Comparison of ENCODE assay signal across 8 mouse cellular contexts in genomic region chr19:6529265-6529985, GRCm38 (mm10). TPM values are rescaled to one million over a fixed set of nuclear protein-coding genes. Genes with fewer than 3 reads are reported as not detected.
DNase-seq lines count a peak whose midpoint lies in the region; ATAC-seq and TF ChIP-seq lines count a peak whose summit lies in the region.
"Had no signal": no experiment of that assay in that cellular context is flagged by ENCODE, and none has a peak within 500 bp of the region (broad histone marks: within the 10 kb centered on the region; RNA-seq: fewer than 3 reads in every experiment).

No protein-coding gene starts in this region.

- H3K27me3 ChIP-seq in hindbrain, embryonic 12.5 days: peaks cover 6% of the 10 kb centered on the region; the same call in 1 of the 2 replicates
- peaks cover 36% of the 10 kb centered on the region for H3K27me3 ChIP-seq in lung, postnatal 0 days (replicated peaks; ENCODE audit: insufficient read depth, low read length)
- no peaks in the 10 kb centered on the region; the same call in 1 of the 2 replicates for H3K27me3 ChIP-seq in stomach, postnatal 0 days (ENCODE audit: control insufficient read depth, insufficient read depth, low read length)

- H3K36me3 ChIP-seq in hindbrain, embryonic 12.5 days: peaks cover 7% of the 10 kb centered on the region
- H3K36me3 ChIP-seq in lung, postnatal 0 days (ENCODE audit: insufficient read depth, low read length): no peaks in the 10 kb centered on the region
- no peaks in the 10 kb centered on the region for H3K36me3 ChIP-seq in stomach, postnatal 0 days (ENCODE audit: control insufficient read depth, insufficient read depth, low read length)
- H3K36me3 ChIP-seq: embryonic facial prominence, embryonic 13.5 days had no signal

- H3K4me2 ChIP-seq in hindbrain, embryonic 12.5 days (replicated peaks): peak overlapping the region; percentile 36; the same call in 1 of the 2 replicates
- no peak overlapping the region for H3K4me2 ChIP-seq in lung, postnatal 0 days (replicated peaks; ENCODE audit: low read depth, low read length)
- H3K4me2 ChIP-seq in stomach, postnatal 0 days (replicated peaks; ENCODE audit: low read depth): no peak overlapping the region

- no peak overlapping the region for H3K9ac ChIP-seq in hindbrain, embryonic 12.5 days
- no peak overlapping the region for H3K9ac ChIP-seq in lung, postnatal 0 days (replicated peaks; ENCODE audit: low read depth)
- no peak overlapping the region for H3K9ac ChIP-seq in stomach, postnatal 0 days (ENCODE audit: low read length)
- H3K9ac ChIP-seq: embryonic facial prominence, embryonic 13.5 days had no signal

- no peak for TF ChIP-seq CTCF in lung, postnatal 0 days (IDR thresholded peaks at IDR 0.05)
- TF ChIP-seq CTCF in stomach, postnatal 0 days (IDR thresholded peaks at IDR 0.05; ENCODE audit: low read depth): peak; percentile 25

- H3K4me3 ChIP-seq in hindbrain, embryonic 12.5 days: no peak overlapping the region
- H3K4me3 ChIP-seq in lung, postnatal 0 days (ENCODE audit: low read depth, low read length): no peak overlapping the region
- H3K4me3 ChIP-seq in stomach, postnatal 0 days (ENCODE audit: low read depth, low read length): no peak overlapping the region
- H3K4me3 ChIP-seq: embryonic facial prominence, embryonic 13.5 days had no signal

- peak overlapping the region; percentile 52 for H3K27ac ChIP-seq in hindbrain, embryonic 12.5 days
- H3K27ac ChIP-seq in lung, postnatal 0 days (ENCODE audit: low read length): no peak overlapping the region
- H3K27ac ChIP-seq in stomach, postnatal 0 days (replicated peaks): no peak overlapping the region
- H3K27ac ChIP-seq: embryonic facial prominence, embryonic 13.5 days had no signal

- no peaks in the 10 kb centered on the region for H3K9me3 ChIP-seq in hindbrain, embryonic 12.5 days (replicated peaks)
- H3K9me3 ChIP-seq in lung, postnatal 0 days (ENCODE audit: low read length): no peaks in the 10 kb centered on the region
- H3K9me3 ChIP-seq in stomach, postnatal 0 days (ENCODE audit: control insufficient read depth, low read length): no peaks in the 10 kb centered on the region
- H3K9me3 ChIP-seq: embryonic facial prominence, embryonic 13.5 days had no signal

- H3K4me1 ChIP-seq in hindbrain, embryonic 12.5 days: peaks cover 49% of the 10 kb centered on the region
- 0 out of 2 replicates have a peak, but pooled peaks cover 3% of the 10 kb centered on the region for H3K4me1 ChIP-seq in lung, postnatal 0 days (ENCODE audit: insufficient read depth, low read depth, low read length)
- H3K4me1 ChIP-seq in stomach, postnatal 0 days (replicated peaks; ENCODE audit: control insufficient read depth, insufficient read depth): 0 out of 2 replicates have a peak, but pooled peaks cover 8% of the 10 kb centered on the region

- 57% methylated on average over 14 of the region's 14 CpGs for WGBS in hindbrain, embryonic 12.5 days
- WGBS in lung, postnatal 0 days: 67% methylated on average over 14 of the region's 14 CpGs
- WGBS in stomach, postnatal 0 days: 75% methylated on average over 14 of the region's 14 CpGs

- TF ChIP-seq EP300 in lung, postnatal 0 days (IDR thresholded peaks at IDR 0.05): no peak
- TF ChIP-seq EP300 in stomach, postnatal 0 days (optimal IDR thresholded peaks at IDR 0.05): no peak

- peak; percentile 91 for DNase-seq in ES-CJ7 (ENCODE audit: low read depth, low spot score)
- DNase-seq in brain, adult 2 months (ENCODE audit: low read depth, low spot score): peak; percentile 82
- DNase-seq in lung, postnatal 0 days (ENCODE audit: low spot score): peak; percentile 58
- DNase-seq in stomach, postnatal 0 days (ENCODE audit: low spot score): peak; percentile 39
- DNase-seq in urinary bladder, adult 18-20 months (ENCODE audit: low spot score in 2 of 2): no peak
- DNase-seq in spleen, adult 12 weeks (ENCODE audit: low spot score): no peak

- peak; percentile 26; the same call in 1 of the 2 replicates for ATAC-seq in hindbrain, embryonic 12.5 days (ENCODE audit: low FRiP score)
- ATAC-seq in lung, postnatal 0 days: peak; percentile 56
- ATAC-seq in stomach, postnatal 0 days (ENCODE audit: low FRiP score, low TSS enrichment): peak; percentile 57

RNA-seq across cellular contexts. Expression of gene Slc22a12, which starts 13.4 kb away (rescaled TPM):
- not detected in 2 replicates for polyA plus RNA-seq in hindbrain, embryonic 12.5 days (2016; fragmentation: Nextera tagmentation; extraction: Ambion mirVana)
- 0.20 TPM in 1 of 2 replicates, not detected in the other for polyA plus RNA-seq in lung, postnatal 0 days (2015; fragmentation: Nextera tagmentation; extraction: Ambion mirVana)
- not detected in 2 replicates for polyA plus RNA-seq in stomach, postnatal 0 days (2015; fragmentation: Nextera tagmentation; extraction: Ambion mirVana)
- polyA plus RNA-seq: embryonic facial prominence, embryonic 13.5 days had no signal

Comparison
In these comparisons a context has a peak if more than half of its experiments do, and no peak if none do; other contexts are left out.
1. DNase-seq: peak in ES-CJ7 (single experiment), brain, adult 2 months (single experiment), lung, postnatal 0 days (single experiment) and stomach, postnatal 0 days (single experiment); none in urinary bladder, adult 18-20 months (0 of 2) and spleen, adult 12 weeks (single experiment).
2. Peak in every context shown above with its lines, with median percentiles within 50 percentile points of each other: ATAC-seq.